Mouse (Mus musculus): ENCODE data around the gene Cmpk1. TPM values are rescaled to one million over a fixed set of nuclear protein-coding genes. Genes with fewer than 3 reads are reported as not detected.

Gene Cmpk1
- 51.8 and 54.8 TPM in 2 replicates for total RNA-seq (2023)

GRCm38 (mm10) chr4:114986591-114987432 lies at the start of gene Cmpk1:
Gene Cmpk1 (minus strand): TSS chr4:114987241.

GRCm38 (mm10) chr4:114999773-115000428 lies 12.9 kb upstream of the Cmpk1 start, which contains the start of gene Stil:
Gene Stil (plus strand): TSS chr4:115000159.

GRCm38 (mm10) chr4:114925917-114926312 lies 61.1 kb downstream of the Cmpk1 start, which contains the start of gene Foxe3:
Gene Foxe3 (minus strand): TSS chr4:114926013.

Other genes starting within 250 kb of the Cmpk1 start
- gene Gm12830, start 165.5 kb downstream of the Cmpk1 start, total RNA-seq (2023), result not detected in 2 replicates
- gene Foxd2, start 78.4 kb downstream of the Cmpk1 start, total RNA-seq (2023), result 0.29 and 0.57 TPM in 2 replicates
- gene Foxe3, start 61.2 kb downstream of the Cmpk1 start, total RNA-seq (2023), result not detected in 2 replicates
- 24.6 and 31.6 TPM in 2 replicates for gene Stil, start 12.9 kb upstream of the Cmpk1 start, total RNA-seq (2023)
- gene Tal1, start 69.2 kb upstream of the Cmpk1 start, total RNA-seq (2023), result 1.2 and 1.5 TPM in 2 replicates
- gene Pdzk1ip1, start 101.5 kb upstream of the Cmpk1 start, total RNA-seq (2023), result 1.0 TPM in 1 of 2 replicates, not detected in the other
- not detected in 2 replicates for gene Cyp4x1, start 147.0 kb upstream of the Cmpk1 start, total RNA-seq (2023)

Data from neutrophil, adult 65 days (primary cell).